ENCODE assay signal across 8 mouse cellular contexts in the genomic region with DNA sequence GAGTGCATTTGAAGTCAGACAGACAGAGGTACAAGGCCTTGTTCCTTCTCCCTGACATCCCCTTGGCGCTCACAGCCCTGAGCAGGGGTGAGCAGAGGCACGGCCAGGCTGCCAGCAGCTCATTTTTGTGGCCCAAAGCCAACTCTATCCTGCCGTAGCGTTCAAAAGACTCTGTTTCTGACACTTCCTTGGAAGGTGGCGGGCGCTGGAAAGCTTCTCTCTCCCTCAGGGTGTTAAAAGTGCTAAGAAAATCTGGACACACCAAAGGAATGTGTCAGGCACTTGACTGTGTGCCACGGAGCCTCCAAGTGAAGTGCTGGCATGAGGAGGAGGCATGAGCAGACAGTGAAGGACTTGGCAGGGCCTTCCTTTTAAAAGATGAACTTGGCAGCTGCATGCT. TPM values are rescaled to one million over a fixed set of nuclear protein-coding genes. Genes with fewer than 3 reads are reported as not detected.
DNase-seq lines count a peak whose midpoint lies in the region; ATAC-seq and TF ChIP-seq lines count a peak whose summit lies in the region.

No protein-coding gene starts in this region.

- H3K36me3 ChIP-seq in midbrain, postnatal 0 days (ENCODE audit: insufficient read depth, low read length), result peaks cover 40% of the 10 kb centered on the region
- H3K36me3 ChIP-seq in midbrain, embryonic 15.5 days (replicated peaks), result peaks cover 25% of the 10 kb centered on the region; the same call in 1 of the 2 replicates
- H3K36me3 ChIP-seq in midbrain, embryonic 11.5 days (ENCODE audit: control insufficient read depth, insufficient read depth, low read length), result 0 out of 2 replicates have a peak, but pooled peaks cover 2% of the 10 kb centered on the region

- intact Hi-C loops in left cerebral cortex, postnatal 10 days (cut with DNase I), result loop anchor here (5.0 kb wide), 2 partner anchors 47 to 422 kb away; partner anchors contain the start of gene Ybx1

- peak; percentile 50 for DNase-seq in cerebellum, adult 11-12 months
- DNase-seq in cerebellum, adult 8-10 months, result no peak
- DNase-seq in midbrain, postnatal 0 days (ENCODE audit: low spot score), result peak; percentile 53
- peak; percentile 43 to 47 for DNase-seq in left cerebral cortex, postnatal 10 days (ENCODE audit: extremely low spot score in 1 of 2, low spot score in 2 of 2)
- DNase-seq in right cerebral cortex, postnatal 4 days, result peak; percentile 43
- DNase-seq in layer of hippocampus, adult 11-12 months (ENCODE audit: low spot score), result no peak
- no peak for DNase-seq in midbrain, embryonic 11.5 days (ENCODE audit: low spot score, missing footprints)

- no peak for TF ChIP-seq CTCF in midbrain, postnatal 0 days (IDR thresholded peaks at IDR 0.05)

- H3K9ac ChIP-seq in midbrain, postnatal 0 days (replicated peaks; ENCODE audit: low read length, poor library complexity, severe bottlenecking), result no peak overlapping the region
- H3K9ac ChIP-seq in midbrain, embryonic 15.5 days, result no peak overlapping the region
- H3K9ac ChIP-seq in midbrain, embryonic 11.5 days (ENCODE audit: low read length), result no peak overlapping the region

- H3K4me3 ChIP-seq in midbrain, postnatal 0 days (ENCODE audit: low read depth, low read length), result no peak overlapping the region
- H3K4me3 ChIP-seq in midbrain, embryonic 15.5 days, result no peak overlapping the region
- H3K4me3 ChIP-seq in midbrain, embryonic 11.5 days (ENCODE audit: low read depth, low read length), result no peak overlapping the region

- H3K4me1 ChIP-seq in midbrain, postnatal 0 days (ENCODE audit: insufficient read depth, low read length), result no peaks in the 10 kb centered on the region
- H3K4me1 ChIP-seq in midbrain, embryonic 15.5 days, result peaks cover 6% of the 10 kb centered on the region; the same call in 1 of the 2 replicates
- H3K4me1 ChIP-seq in midbrain, embryonic 11.5 days (ENCODE audit: control insufficient read depth, insufficient read depth, low read length), result peaks cover 5% of the 10 kb centered on the region

- 58% methylated on average over 7 of the region's 7 CpGs for WGBS in midbrain, postnatal 0 days
- WGBS in midbrain, embryonic 15.5 days, result 63% methylated on average over 7 of the region's 7 CpGs
- 83% methylated on average over 7 of the region's 7 CpGs for WGBS in midbrain, embryonic 11.5 days

- H3K9me3 ChIP-seq in midbrain, postnatal 0 days (ENCODE audit: low read length), result no peaks in the 10 kb centered on the region
- H3K9me3 ChIP-seq in midbrain, embryonic 15.5 days, result no peaks in the 10 kb centered on the region
- H3K9me3 ChIP-seq in midbrain, embryonic 11.5 days (ENCODE audit: control insufficient read depth, low read length), result no peaks in the 10 kb centered on the region

- H3K27me3 ChIP-seq in midbrain, postnatal 0 days (ENCODE audit: insufficient read depth, low read length), result no peaks in the 10 kb centered on the region
- no peaks in the 10 kb centered on the region for H3K27me3 ChIP-seq in midbrain, embryonic 15.5 days (replicated peaks)
- no peaks in the 10 kb centered on the region for H3K27me3 ChIP-seq in midbrain, embryonic 11.5 days (ENCODE audit: control insufficient read depth, insufficient read depth, low read length)

- ATAC-seq in midbrain, postnatal 0 days (ENCODE audit: low FRiP score), result no peak
- ATAC-seq in midbrain, embryonic 15.5 days (replicated peaks), result no peak
- no peak for ATAC-seq in midbrain, embryonic 11.5 days (ENCODE audit: low FRiP score)

- no peak overlapping the region for H3K4me2 ChIP-seq in midbrain, postnatal 0 days (ENCODE audit: low read depth, low read length, poor library complexity, severe bottlenecking)
- no peak overlapping the region for H3K4me2 ChIP-seq in midbrain, embryonic 15.5 days
- no peak overlapping the region for H3K4me2 ChIP-seq in midbrain, embryonic 11.5 days

- no peak overlapping the region for H3K27ac ChIP-seq in midbrain, postnatal 0 days (ENCODE audit: low read depth, low read length)
- no peak overlapping the region for H3K27ac ChIP-seq in midbrain, embryonic 15.5 days
- no peak overlapping the region for H3K27ac ChIP-seq in midbrain, embryonic 11.5 days (ENCODE audit: low read depth, low read length)

RNA-seq across cellular contexts. Expression of gene Cldn19, which starts 9.7 kb away (rescaled TPM):
- total RNA-seq in midbrain, postnatal 0 days (2014; rRNA removed), result 2.7 and 4.5 TPM in 2 replicates
- 0.75 and 0.77 TPM in 2 replicates for polyA plus RNA-seq in midbrain, postnatal 0 days (2015; fragmentation: Nextera tagmentation; extraction: Ambion mirVana)
- 0.63 and 0.89 TPM in 2 replicates for polyA plus RNA-seq in midbrain, embryonic 15.5 days (2015; fragmentation: Nextera tagmentation; extraction: Ambion mirVana)
- total RNA-seq in left cerebral cortex, postnatal 10 days (2021), result under 1 TPM; 0.16 to 0.47 TPM
- polyA plus RNA-seq in midbrain, embryonic 11.5 days (2014; fragmentation: Nextera tagmentation; extraction: Ambion mirVana), result 0.49 TPM in 1 of 2 replicates, not detected in the other

RNA-seq across cellular contexts. Expression of gene P3h1, which starts 12.8 kb away (rescaled TPM):
- 14.9 and 15.0 TPM in 2 replicates for total RNA-seq in midbrain, postnatal 0 days (2014; rRNA removed)
- polyA plus RNA-seq in midbrain, postnatal 0 days (2015; fragmentation: Nextera tagmentation; extraction: Ambion mirVana), result 9.8 and 10.2 TPM in 2 replicates
- 10.2 and 11.1 TPM in 2 replicates for polyA plus RNA-seq in midbrain, embryonic 15.5 days (2015; fragmentation: Nextera tagmentation; extraction: Ambion mirVana)
- total RNA-seq in left cerebral cortex, postnatal 10 days (2021), result 1 to 10 TPM; 8.5 to 8.6 TPM
- polyA plus RNA-seq in midbrain, embryonic 11.5 days (2014; fragmentation: Nextera tagmentation; extraction: Ambion mirVana), result 15.5 TPM in 2 replicates

RNA-seq across cellular contexts. Expression of gene AU022252, which starts 13.0 kb away (rescaled TPM):
- 13.6 and 30.0 TPM in 2 replicates for total RNA-seq in midbrain, postnatal 0 days (2014; rRNA removed)
- polyA plus RNA-seq in midbrain, postnatal 0 days (2015; fragmentation: Nextera tagmentation; extraction: Ambion mirVana), result 20.1 and 22.1 TPM in 2 replicates
- polyA plus RNA-seq in midbrain, embryonic 15.5 days (2015; fragmentation: Nextera tagmentation; extraction: Ambion mirVana), result 26.8 and 31.0 TPM in 2 replicates
- total RNA-seq in left cerebral cortex, postnatal 10 days (2021), result 10 to 100 TPM; 32.3 to 35.4 TPM
- polyA plus RNA-seq in midbrain, embryonic 11.5 days (2014; fragmentation: Nextera tagmentation; extraction: Ambion mirVana), result 32.2 and 35.2 TPM in 2 replicates

RNA-seq across cellular contexts. Expression of gene Tmem269, which starts 27.5 kb away (rescaled TPM):
- total RNA-seq in midbrain, postnatal 0 days (2014; rRNA removed), result 0.11 TPM in 1 of 2 replicates, not detected in the other
- polyA plus RNA-seq in midbrain, postnatal 0 days (2015; fragmentation: Nextera tagmentation; extraction: Ambion mirVana), result 0.43 and 0.83 TPM in 2 replicates
- polyA plus RNA-seq in midbrain, embryonic 15.5 days (2015; fragmentation: Nextera tagmentation; extraction: Ambion mirVana), result 0.26 and 0.27 TPM in 2 replicates
- under 1 TPM; 0.28 to 0.30 TPM for total RNA-seq in left cerebral cortex, postnatal 10 days (2021)
- 0.31 TPM in 1 of 2 replicates, not detected in the other for polyA plus RNA-seq in midbrain, embryonic 11.5 days (2014; fragmentation: Nextera tagmentation; extraction: Ambion mirVana)

RNA-seq across cellular contexts. Expression of gene Ybx1, which starts 48.8 kb away (rescaled TPM):
- 678 and 724 TPM in 2 replicates for total RNA-seq in midbrain, postnatal 0 days (2014; rRNA removed)
- polyA plus RNA-seq in midbrain, postnatal 0 days (2015; fragmentation: Nextera tagmentation; extraction: Ambion mirVana), result 971 and 1,006 TPM in 2 replicates
- 822 and 848 TPM in 2 replicates for polyA plus RNA-seq in midbrain, embryonic 15.5 days (2015; fragmentation: Nextera tagmentation; extraction: Ambion mirVana)
- total RNA-seq in left cerebral cortex, postnatal 10 days (2021), result 100 to 1,000 TPM; 812 to 832 TPM
- polyA plus RNA-seq in midbrain, embryonic 11.5 days (2014; fragmentation: Nextera tagmentation; extraction: Ambion mirVana), result 1,380 and 1,435 TPM in 2 replicates

Comparison
In these comparisons a context has a peak if more than half of its experiments do, and no peak if none do; other contexts are left out.
1. DNase-seq: peak in cerebellum, adult 11-12 months (single experiment), midbrain, postnatal 0 days (single experiment), left cerebral cortex, postnatal 10 days (2 of 2) and right cerebral cortex, postnatal 4 days (single experiment); none in cerebellum, adult 8-10 months (single experiment), layer of hippocampus, adult 11-12 months (single experiment) and midbrain, embryonic 11.5 days (single experiment).